Mouse (Mus musculus) erythroblast, embryonic 14.5 days (primary cell): Measurements from ENCODE around the gene Trim2.

Experiments used
- GATA1 ChIP-seq: IDR thresholded peaks from 2 replicates; pipeline ENCODE4 v1.6.1; 2012; ENCODE audit warnings: low read length, inconsistent platforms, mixed read lengths
- TAL1 ChIP-seq: IDR thresholded peaks from 3 replicates; pipeline ENCODE4 v1.6.1; 2012; ENCODE audit warnings: low read length, inconsistent platforms, mixed read lengths

GRCm38 (mm10) chr3:84264395-84264794 is 42.3 kb downstream of the Trim2 start:
- TF ChIP-seq GATA1 (no peak), TAL1 (no peak)
